Mouse (Mus musculus): ENCODE data around the gene Mitf.

GRCm38 (mm10) chr6:98005566-98005965 is 198.7 kb downstream of the Mitf start:
- TF ChIP-seq GATA1 (IDR thresholded peaks at IDR 0.05; ENCODE audit: low read length) = no peak
- no peak for TF ChIP-seq TAL1 (IDR thresholded peaks at IDR 0.05; ENCODE audit: low read length)
